Mouse (Mus musculus) cerebellum, adult 2 months (tissue): ENCODE measurements around the gene Hp1bp3.

Source experiments
- CTCF ChIP-seq: fragments of 200-500 bp; IDR thresholded peaks from 2 replicates; pipeline ENCODE4 v1.5.1; 2011; ENCODE audit warnings: low read depth, mild to moderate bottlenecking, control low read depth, low read length, moderate library complexity, borderline replicate concordance; ENCODE audit not compliant: insufficient read depth
- POLR2A ChIP-seq: fragments of 200-500 bp; IDR thresholded peaks from 2 replicates; pipeline ENCODE4 v1.6.1; 2011; ENCODE audit warnings: low read length, control low read depth, borderline replicate concordance; ENCODE audit not compliant: insufficient read depth

DNA sequence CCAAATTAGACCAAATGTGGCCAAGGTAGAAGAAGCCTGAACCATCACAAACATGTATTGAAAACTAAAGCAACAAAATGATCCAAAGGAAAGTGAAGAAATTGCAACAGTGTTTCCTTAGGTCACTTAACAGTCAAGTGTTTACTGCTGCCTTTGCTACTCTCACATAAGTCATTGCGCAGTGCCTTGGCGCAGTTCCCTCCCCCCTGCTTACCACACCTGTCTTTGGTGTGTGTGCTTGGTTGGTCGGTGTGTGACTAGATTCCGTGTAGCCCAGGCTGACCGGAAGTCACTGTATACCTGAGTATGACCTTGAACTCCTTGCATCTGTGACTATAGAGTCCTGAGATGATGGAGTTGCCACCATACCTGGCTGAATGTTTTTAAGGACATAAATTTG is 36.7 kb upstream of the Hp1bp3 start:
- TF ChIP-seq POLR2A (no peak), CTCF (no peak)
